Mouse (Mus musculus) E14TG2a.4 (cell line): ENCODE data around the gene Myo1e.

Source experiments
- CTCF ChIP-seq: conservative IDR thresholded peaks from 2 replicates; pipeline ENCODE4 v1.5.1; 2014; ENCODE audit warnings: low read length
- NANOG ChIP-seq: IDR thresholded peaks from 2 replicates; pipeline ENCODE4 v1.6.1; 2014; ENCODE audit warnings: borderline replicate concordance, low read length, mixed read lengths
- POU5F1 ChIP-seq: IDR thresholded peaks from 2 replicates; pipeline ENCODE4 v1.6.1; 2014; ENCODE audit warnings: low read length, borderline replicate concordance

DNA sequence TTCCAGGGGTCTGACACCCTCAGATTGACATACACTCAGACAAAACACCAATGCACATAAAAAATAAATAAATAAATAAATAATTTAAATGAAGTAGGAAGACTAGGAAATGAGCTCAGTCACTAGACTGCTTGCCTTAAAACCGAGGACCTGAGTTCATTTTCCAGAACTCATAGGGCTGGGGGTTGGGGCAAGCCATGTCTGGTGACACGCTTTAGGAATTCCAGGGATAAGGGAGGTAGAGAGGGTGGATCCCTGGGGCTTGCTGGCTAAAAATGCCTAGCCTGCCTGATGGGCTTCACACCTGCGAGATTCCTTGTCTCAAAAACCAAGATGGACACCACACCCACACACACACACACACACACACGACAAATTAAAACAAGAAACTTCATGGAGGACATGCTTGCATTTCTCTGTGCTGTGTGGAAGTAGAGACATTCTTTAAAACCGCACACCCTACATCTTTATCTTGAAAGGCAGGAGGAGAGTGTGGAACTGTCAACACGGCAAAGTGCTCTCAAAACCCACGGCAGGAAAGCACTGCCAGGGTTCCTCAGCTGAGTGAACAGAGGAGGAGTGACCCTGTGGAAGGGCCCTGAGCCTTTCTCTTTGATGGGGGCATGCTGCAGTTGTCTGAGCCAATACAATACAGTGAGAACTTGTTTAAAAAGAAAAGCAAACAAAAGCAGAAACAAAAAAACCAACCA is 13.5 kb downstream of the Myo1e start:
- TF ChIP-seq CTCF: no peak
- TF ChIP-seq POU5F1: no peak
- no peak for TF ChIP-seq NANOG
